In the genomic region with DNA sequence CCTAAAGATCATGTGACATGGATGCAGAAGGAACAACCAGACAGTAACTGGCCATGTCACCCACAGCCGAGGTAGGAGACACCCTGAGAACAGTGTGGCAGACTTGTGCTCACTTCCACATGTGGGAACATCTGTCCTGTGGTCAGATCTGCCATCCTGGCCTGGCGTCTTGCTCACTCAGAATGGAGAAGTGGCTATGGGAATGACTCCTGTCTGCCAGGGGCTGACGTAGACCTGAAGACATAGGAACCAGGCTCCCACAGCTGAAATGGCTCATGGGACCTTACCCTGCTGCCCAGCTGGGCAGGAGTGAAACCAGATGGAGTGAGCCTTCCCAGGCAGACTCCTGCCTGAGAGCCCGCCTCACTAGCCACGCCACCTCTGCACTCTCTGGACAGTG, we compare ENCODE assay signal across 14 mouse cellular contexts.
DNase-seq lines count a peak whose midpoint lies in the region; ATAC-seq lines count a peak whose summit lies in the region.
"Had no signal": no experiment of that assay in that cellular context is flagged by ENCODE, and none has a peak within 500 bp of the region (broad histone marks: within the 10 kb centered on the region; RNA-seq: fewer than 3 reads in every experiment).

No protein-coding gene starts in this region.

- peak; percentile 33 to 36 for DNase-seq in adrenal gland, adult (ENCODE audit: inconsistent age in 2 of 2, low spot score in 1 of 2)
- DNase-seq in adrenal gland, adult 8-10 months = no peak
- peak; percentile 17 for DNase-seq in kidney, adult 11 months
- no peak for DNase-seq in kidney, postnatal 4 days
- peak; percentile 40 for DNase-seq in c-Kit-positive CD71-negative TER-119-negative erythroid progenitor cells, embryonic 14.5 days (ENCODE audit: low read depth)
- DNase-seq in right cerebral cortex, postnatal 36 days (ENCODE audit: low spot score in 2 of 2) = no peak
- no peak for DNase-seq in cerebellum, postnatal 25 days
- DNase-seq: adrenal gland, postnatal 14 days; cerebellum, adult 11 months; cerebellum, postnatal 10 days; forebrain, postnatal 0 days; gastrocnemius, postnatal 36 days had no signal

- peak; percentile 96 for ATAC-seq in megakaryocyte progenitor cell, adult 5-6 weeks (replicated peaks; ENCODE audit: poor library complexity)
- ATAC-seq: forebrain, postnatal 0 days; intestine, embryonic 15.5 days had no signal

Comparison
In these comparisons a context has a peak if more than half of its experiments do, and no peak if none do; other contexts are left out.
1. DNase-seq: peak in adrenal gland, adult (2 of 2), kidney, adult 11 months (single experiment) and c-Kit-positive CD71-negative TER-119-negative erythroid progenitor cells, embryonic 14.5 days (single experiment); none in adrenal gland, adult 8-10 months (single experiment), kidney, postnatal 4 days (0 of 2), right cerebral cortex, postnatal 36 days (0 of 2) and cerebellum, postnatal 25 days (0 of 2).